Mouse (Mus musculus) spleen, adult 2 months (tissue): ENCODE measurements around the gene Stox2.

Experiments used
- CTCF ChIP-seq: fragments of 200-500 bp; IDR thresholded peaks from 2 replicates; pipeline ENCODE4 v1.5.1; 2011; ENCODE audit warnings: mild to moderate bottlenecking, inconsistent platforms; ENCODE audit not compliant: insufficient read depth, insufficient read length, insufficient replicate concordance; ENCODE audit errors: extremely low read depth
- POLR2A ChIP-seq: fragments of 200-500 bp; IDR thresholded peaks from 2 replicates; pipeline ENCODE4 v1.6.1; 2011; ENCODE audit warnings: low read depth, low read length, inconsistent platforms

GRCm38 (mm10) chr8:47324117-47324820, 121.9 kb downstream of the Stox2 start:
- TF ChIP-seq POLR2A, result no peak
- no peak for TF ChIP-seq CTCF
